Mouse (Mus musculus): ENCODE results near the gene Vcl.

DNA sequence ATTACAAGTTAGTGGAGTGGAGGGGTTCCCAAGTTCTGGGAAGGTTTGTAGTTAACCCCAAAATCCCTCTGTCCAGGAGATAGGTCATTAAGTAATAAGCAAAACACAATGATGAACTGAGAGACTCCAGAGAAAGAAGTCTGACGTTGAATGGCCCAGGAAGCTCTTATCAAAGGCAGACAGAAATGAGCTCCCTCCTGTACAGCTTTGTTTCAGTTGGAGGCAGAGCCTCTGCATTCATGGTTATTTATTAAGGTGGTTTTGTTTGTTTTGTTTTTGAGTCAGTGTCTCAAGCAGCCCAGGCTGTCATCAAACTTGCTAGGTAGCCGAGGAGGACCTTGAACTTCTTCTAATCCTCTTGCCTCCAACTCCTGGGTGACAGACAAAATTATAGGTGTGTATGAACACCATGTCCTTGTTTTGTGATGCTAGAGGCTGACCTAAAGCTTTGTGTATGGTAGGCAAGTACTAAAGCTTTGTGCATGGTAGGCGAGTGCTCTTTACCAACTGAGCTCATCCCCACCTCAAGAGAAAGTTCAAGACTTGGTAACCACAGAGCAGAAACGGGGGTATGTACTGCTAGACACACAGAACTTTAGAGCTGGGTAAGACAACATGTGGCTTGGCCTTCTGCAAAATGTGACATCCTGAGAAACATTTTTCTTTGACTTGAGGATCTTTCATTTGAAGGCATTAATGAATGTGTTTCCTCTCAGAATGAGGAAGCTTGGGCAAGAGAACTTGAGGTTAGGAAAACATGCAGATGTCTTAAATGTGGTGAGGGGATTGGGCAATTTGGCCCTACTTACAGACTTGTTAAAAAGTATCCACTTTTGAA is 1.5 kb upstream of the Vcl start:
- TF ChIP-seq CTCF (IDR thresholded peaks at IDR 0.05; ENCODE audit: extremely low read depth, insufficient read depth, low read length) (no peak), POLR2A (IDR thresholded peaks at IDR 0.05; ENCODE audit: extremely low read depth, insufficient read depth, low read length) (no peak)

All from cortical plate, adult 2 months (tissue).